Mouse (Mus musculus) ES-E14 (cell line): ENCODE measurements at regions not wholly inside any gene's neighbourhood (a gene's known extent, or its start where the extent isn't known, plus 50 kb on each side); places are given as distances from the start of the nearest gene placed in this dataset.

Experiments
- MAFK ChIP-seq: IDR thresholded peaks from 2 replicates; pipeline ENCODE4 v1.6.1; 2014; ENCODE audit warnings: mild to moderate bottlenecking, low read depth, low read length, inconsistent platforms; ENCODE audit not compliant: insufficient read depth
- ZNF384 ChIP-seq: IDR thresholded peaks from 2 replicates; pipeline ENCODE4 v1.6.1; 2012; ENCODE audit warnings: low read depth, low read length, inconsistent platforms

GRCm38 (mm10) chr5:111887281-111887680, 153.6 kb downstream of the Gm26897 start:
- TF ChIP-seq MAFK (no peak), ZNF384 (no peak)
